Mouse (Mus musculus): ENCODE measurements at regions not wholly inside any gene's neighbourhood (a gene's known extent, or its start where the extent isn't known, plus 50 kb on each side); places are given as distances from the start of the nearest gene placed in this dataset.
"Not testable (repeated sequence)": the region's sequence is repeated elsewhere in the genome, so short reads cannot be mapped to it uniquely, and the experiment has no call there.

DNA sequence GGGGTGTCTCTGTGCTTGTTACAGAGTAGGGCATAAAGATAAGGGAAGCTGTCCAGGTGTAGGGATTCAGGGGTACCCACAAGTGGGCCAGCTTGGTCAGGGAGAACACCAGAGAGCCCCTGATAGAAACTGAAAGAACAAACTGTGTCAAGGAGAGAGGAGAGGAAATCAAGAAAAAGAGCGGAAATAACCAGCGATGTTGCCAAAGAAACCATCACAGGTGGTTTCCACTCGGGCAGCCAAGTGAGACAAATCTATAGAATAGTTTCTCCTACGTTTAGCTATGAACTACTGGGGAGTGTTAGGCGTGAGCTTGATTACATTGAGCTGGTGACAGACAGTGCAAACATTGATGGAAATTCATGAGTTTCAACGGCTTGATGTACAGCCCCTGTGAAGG, 138.8 kb downstream of the Glrx3 start:
- H3K4me3 ChIP-seq (replicated peaks; ENCODE audit: control insufficient read depth, low read depth, low read length), result no peak overlapping the region
- peak overlapping the region; percentile 70 for H3K27ac ChIP-seq (ENCODE audit: control insufficient read depth, insufficient read depth, low read depth, low read length, poor library complexity)
- H3K4me1 ChIP-seq (ENCODE audit: control insufficient read depth, insufficient read depth, low read length), result peaks cover 3% of the 10 kb centered on the region
- TF ChIP-seq CTCF (IDR thresholded peaks at IDR 0.05; ENCODE audit: control insufficient read depth, insufficient read depth, low read length) (no peak), POLR2A (IDR thresholded peaks at IDR 0.05; ENCODE audit: borderline replicate concordance, control insufficient read depth, low read depth, low read length) (no peak)
- WGBS, result 25% methylated on average over 6 of the region's 6 CpGs

DNA sequence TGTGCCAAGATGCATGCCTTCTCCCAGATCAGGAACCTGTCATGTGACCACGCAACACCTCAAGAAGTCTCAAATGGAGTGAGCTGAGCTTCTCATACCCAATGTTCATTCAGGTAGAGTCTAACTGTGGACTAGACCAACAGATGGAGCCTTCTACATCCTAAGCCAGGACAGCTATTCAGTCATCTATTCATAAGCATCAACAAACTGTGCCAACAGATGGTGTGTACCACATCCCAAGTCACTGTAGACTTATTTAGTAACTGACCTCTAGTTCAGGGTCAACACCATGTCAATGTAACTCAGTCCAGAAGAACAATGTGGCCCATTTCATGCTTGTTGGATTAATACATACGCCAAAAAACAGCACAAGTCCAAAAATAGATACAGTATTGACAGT, 146.1 kb downstream of the Glrx3 start:
- Histone ChIP-seq H3K4me1 (ENCODE audit: control insufficient read depth, insufficient read depth, low read length) (no peaks in the 10 kb centered on the region; the same call in 1 of the 2 replicates), H3K27ac (ENCODE audit: control insufficient read depth, insufficient read depth, low read depth, low read length, poor library complexity) (no peak overlapping the region), H3K4me3 (replicated peaks; ENCODE audit: control insufficient read depth, low read depth, low read length) (no peak overlapping the region)
- WGBS, result 76% methylated on average over 2 of the region's 2 CpGs
- TF ChIP-seq POLR2A (IDR thresholded peaks at IDR 0.05; ENCODE audit: borderline replicate concordance, control insufficient read depth, low read depth, low read length) (no peak), CTCF (IDR thresholded peaks at IDR 0.05; ENCODE audit: control insufficient read depth, insufficient read depth, low read length) (no peak)

DNA sequence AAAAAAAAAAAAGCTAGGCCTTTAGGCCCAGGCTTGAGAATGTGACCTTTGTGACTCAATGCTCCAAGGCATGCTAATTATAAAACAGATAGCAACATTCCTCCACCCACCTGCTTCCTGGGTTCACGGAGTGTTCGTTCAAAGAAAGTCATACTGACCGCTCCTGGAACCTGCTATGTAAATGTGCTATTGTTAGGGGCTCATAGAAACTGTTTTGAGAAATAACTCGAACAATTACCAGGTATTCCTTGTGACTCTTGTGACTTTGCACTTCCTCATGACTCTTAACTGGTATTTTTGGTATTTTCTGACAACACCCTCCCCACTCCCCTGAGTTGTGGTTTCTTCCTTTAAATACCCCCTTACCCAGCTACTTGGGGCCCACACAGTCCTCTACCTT, 147.5 kb downstream of the Glrx3 start:
- not testable (repeated sequence) for H3K27ac ChIP-seq (ENCODE audit: control insufficient read depth, insufficient read depth, low read depth, low read length, poor library complexity); H3K4me3 ChIP-seq (replicated peaks; ENCODE audit: control insufficient read depth, low read depth, low read length); H3K4me1 ChIP-seq (ENCODE audit: control insufficient read depth, insufficient read depth, low read length)
- 46% methylated on average over 4 of the region's 4 CpGs for WGBS

DNA sequence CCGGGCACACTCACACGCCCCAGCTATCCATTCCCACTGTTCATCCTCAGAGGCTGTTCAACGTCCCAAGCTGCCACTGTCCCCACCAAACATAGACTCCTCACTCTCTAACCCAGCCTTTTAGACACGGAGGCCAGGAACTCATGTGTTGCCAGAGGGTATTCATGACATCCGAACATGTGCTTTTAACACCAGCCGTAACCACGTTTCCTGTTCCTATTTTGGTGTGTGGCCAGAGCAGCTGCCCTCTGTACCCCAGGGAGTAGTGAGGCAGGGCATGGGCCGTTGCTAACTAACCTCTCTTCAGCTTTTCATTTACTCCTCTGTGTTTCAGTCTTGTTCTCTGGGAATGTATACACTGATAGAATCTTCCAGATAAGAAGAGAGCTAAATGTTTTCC, 156.2 kb downstream of the Glrx3 start:
- H3K4me1 ChIP-seq (ENCODE audit: control insufficient read depth, insufficient read depth, low read length), result no peaks in the 10 kb centered on the region; the same call in none of the 2 replicates
- no peak for TF ChIP-seq CTCF (IDR thresholded peaks at IDR 0.05; ENCODE audit: control insufficient read depth, insufficient read depth, low read length)
- no peak for TF ChIP-seq POLR2A (IDR thresholded peaks at IDR 0.05; ENCODE audit: borderline replicate concordance, control insufficient read depth, low read depth, low read length)
- 5% methylated on average over 8 of the region's 8 CpGs for WGBS
- H3K27ac ChIP-seq (ENCODE audit: control insufficient read depth, insufficient read depth, low read depth, low read length, poor library complexity), result peak overlapping the region; percentile 60
- H3K4me3 ChIP-seq (replicated peaks; ENCODE audit: control insufficient read depth, low read depth, low read length), result no peak overlapping the region

DNA sequence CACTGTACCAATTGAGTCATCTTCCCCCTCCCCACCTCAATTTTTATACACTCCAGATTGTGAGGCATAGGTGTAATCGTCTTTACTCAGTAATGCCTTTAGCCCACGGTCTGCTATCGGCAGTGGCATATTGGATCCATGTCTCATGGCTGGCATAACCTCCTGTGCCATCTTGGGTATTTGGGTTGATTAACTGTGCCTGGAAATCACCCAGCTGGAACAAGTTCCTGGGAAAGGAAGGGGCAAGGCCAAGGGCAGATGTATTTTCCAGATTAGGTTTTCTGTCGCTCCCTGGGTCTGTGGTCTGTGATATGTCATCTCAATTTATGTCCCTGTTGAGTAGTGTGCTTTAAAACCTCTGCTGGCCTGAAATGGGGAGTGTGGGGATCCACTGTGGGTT, 158.2 kb downstream of the Glrx3 start:
- WGBS, result 15% methylated on average over 4 of the region's 4 CpGs
- no peaks in the 10 kb centered on the region; the same call in 1 of the 2 replicates for H3K4me1 ChIP-seq (ENCODE audit: control insufficient read depth, insufficient read depth, low read length)
- H3K4me3 ChIP-seq (replicated peaks; ENCODE audit: control insufficient read depth, low read depth, low read length), result no peak overlapping the region
- H3K27ac ChIP-seq (ENCODE audit: control insufficient read depth, insufficient read depth, low read depth, low read length, poor library complexity), result no peak overlapping the region
- TF ChIP-seq POLR2A (IDR thresholded peaks at IDR 0.05; ENCODE audit: borderline replicate concordance, control insufficient read depth, low read depth, low read length), result no peak
- no peak for TF ChIP-seq CTCF (IDR thresholded peaks at IDR 0.05; ENCODE audit: control insufficient read depth, insufficient read depth, low read length)

DNA sequence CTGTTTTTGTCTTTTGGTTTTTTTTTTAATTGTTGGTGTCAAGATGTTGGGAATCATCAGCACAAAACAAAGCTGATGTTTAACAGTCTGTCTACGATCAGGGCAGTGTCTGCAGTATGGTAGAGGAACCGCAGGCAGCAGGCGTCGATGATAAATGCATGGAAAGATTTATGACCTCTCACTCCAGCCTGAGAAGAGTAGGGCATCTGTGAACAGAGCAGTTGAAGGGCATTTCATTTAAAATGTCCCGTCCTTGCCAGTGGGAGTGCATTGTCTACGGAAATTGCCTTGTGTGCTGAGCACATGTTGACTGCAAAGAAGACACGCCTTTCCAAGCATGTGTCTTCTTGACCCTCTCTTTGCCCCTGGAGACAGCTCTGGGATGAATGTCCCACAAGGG, 158.7 kb downstream of the Glrx3 start:
- Histone ChIP-seq H3K4me3 (replicated peaks; ENCODE audit: control insufficient read depth, low read depth, low read length) (no peak overlapping the region), H3K4me1 (ENCODE audit: control insufficient read depth, insufficient read depth, low read length) (no peaks in the 10 kb centered on the region; the same call in 1 of the 2 replicates), H3K27ac (ENCODE audit: control insufficient read depth, insufficient read depth, low read depth, low read length, poor library complexity) (no peak overlapping the region)
- TF ChIP-seq POLR2A (IDR thresholded peaks at IDR 0.05; ENCODE audit: borderline replicate concordance, control insufficient read depth, low read depth, low read length) (no peak), CTCF (IDR thresholded peaks at IDR 0.05; ENCODE audit: control insufficient read depth, insufficient read depth, low read length) (no peak)
- WGBS, result 26% methylated on average over 7 of the region's 7 CpGs

DNA sequence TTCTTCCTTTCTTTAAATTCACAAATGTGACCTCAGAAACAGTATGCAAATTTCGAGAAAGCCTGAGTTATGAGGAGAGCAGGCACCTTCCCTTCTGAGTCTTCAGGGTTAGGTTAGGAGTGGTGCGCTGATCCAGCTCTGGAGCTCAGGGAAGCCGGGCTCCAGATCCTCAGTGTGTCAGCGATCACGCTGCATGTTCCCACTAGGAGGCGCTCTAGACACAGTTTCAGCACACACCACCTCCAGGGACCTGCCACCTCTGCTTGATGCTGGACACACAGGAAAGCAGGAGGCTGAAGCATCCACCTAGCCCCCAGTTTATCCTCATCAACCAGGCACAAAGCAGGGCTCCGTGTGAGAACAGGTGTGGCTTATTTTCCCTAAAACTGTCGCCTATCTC, 165.6 kb downstream of the Glrx3 start:
- Histone ChIP-seq H3K4me3 (replicated peaks; ENCODE audit: control insufficient read depth, low read depth, low read length) (no peak overlapping the region), H3K4me1 (ENCODE audit: control insufficient read depth, insufficient read depth, low read length) (no peaks in the 10 kb centered on the region), H3K27ac (ENCODE audit: control insufficient read depth, insufficient read depth, low read depth, low read length, poor library complexity) (no peak overlapping the region)
- peak; percentile 70 for TF ChIP-seq CTCF (IDR thresholded peaks at IDR 0.05; ENCODE audit: control insufficient read depth, insufficient read depth, low read length)
- no peak for TF ChIP-seq POLR2A (IDR thresholded peaks at IDR 0.05; ENCODE audit: borderline replicate concordance, control insufficient read depth, low read depth, low read length)
- WGBS, result 13% methylated on average over 8 of the region's 8 CpGs

DNA sequence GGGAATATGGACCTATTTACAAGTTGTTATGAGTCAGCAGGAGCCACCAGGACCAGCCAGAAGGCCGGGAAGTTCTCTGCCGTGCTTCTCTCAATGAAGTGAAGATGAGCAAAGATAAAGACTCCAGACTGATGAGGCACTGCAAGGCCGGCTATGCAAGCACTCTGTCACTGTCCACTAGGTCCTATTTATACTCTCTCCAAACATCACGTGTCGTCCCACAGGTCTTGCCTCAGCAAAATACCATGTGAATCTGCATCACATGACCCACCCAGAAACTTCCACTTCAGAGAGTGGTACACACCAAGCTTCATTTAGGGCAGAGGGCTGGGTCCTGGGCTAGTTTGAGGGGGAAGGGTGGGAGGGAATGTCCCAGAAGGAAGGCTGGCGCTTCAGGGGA, 172.3 kb downstream of the Glrx3 start:
- 69% methylated on average over 6 of the region's 6 CpGs for WGBS
- Histone ChIP-seq H3K4me3 (replicated peaks; ENCODE audit: control insufficient read depth, low read depth, low read length) (no peak overlapping the region), H3K4me1 (ENCODE audit: control insufficient read depth, insufficient read depth, low read length) (no peaks in the 10 kb centered on the region), H3K27ac (ENCODE audit: control insufficient read depth, insufficient read depth, low read depth, low read length, poor library complexity) (no peak overlapping the region)
- no peak for TF ChIP-seq POLR2A (IDR thresholded peaks at IDR 0.05; ENCODE audit: borderline replicate concordance, control insufficient read depth, low read depth, low read length)
- no peak for TF ChIP-seq CTCF (IDR thresholded peaks at IDR 0.05; ENCODE audit: control insufficient read depth, insufficient read depth, low read length)

DNA sequence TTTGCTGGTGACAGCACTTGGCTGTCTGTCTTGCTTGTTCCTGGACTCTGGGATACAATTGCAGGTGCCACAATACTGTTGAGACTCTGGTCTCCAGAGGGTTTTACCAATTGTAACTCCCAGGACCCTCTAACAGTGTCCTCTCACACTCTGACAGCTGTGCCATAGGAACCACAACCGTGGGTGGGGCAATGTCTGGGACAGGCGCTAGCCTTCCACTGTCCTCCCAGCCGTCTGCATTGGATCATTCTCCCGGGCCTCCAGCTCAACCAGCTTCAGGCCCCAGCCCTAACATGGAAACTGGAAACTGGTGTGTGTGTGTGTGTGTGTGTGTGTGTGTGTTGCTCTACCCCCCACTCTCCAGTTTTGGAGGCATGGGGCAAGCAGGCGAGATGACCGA, 173.9 kb downstream of the Glrx3 start:
- H3K27ac ChIP-seq (ENCODE audit: control insufficient read depth, insufficient read depth, low read depth, low read length, poor library complexity), result no peak overlapping the region
- no peak overlapping the region for H3K4me3 ChIP-seq (replicated peaks; ENCODE audit: control insufficient read depth, low read depth, low read length)
- 86% methylated on average over 6 of the region's 6 CpGs for WGBS
- TF ChIP-seq POLR2A (IDR thresholded peaks at IDR 0.05; ENCODE audit: borderline replicate concordance, control insufficient read depth, low read depth, low read length), result no peak
- no peak for TF ChIP-seq CTCF (IDR thresholded peaks at IDR 0.05; ENCODE audit: control insufficient read depth, insufficient read depth, low read length)
- no peaks in the 10 kb centered on the region for H3K4me1 ChIP-seq (ENCODE audit: control insufficient read depth, insufficient read depth, low read length)

All from bone marrow, adult 2 months (tissue).